Mouse (Mus musculus) adrenal gland, postnatal 36 days (tissue): ENCODE data around the gene Psma3. TPM values are rescaled to one million over a fixed set of nuclear protein-coding genes. Genes with fewer than 3 reads are reported as not detected.
A peak's percentile ranks its signal among the peaks of the same experiment; 100 is the strongest.
"Not testable (repeated sequence)": the region's sequence is repeated elsewhere in the genome, so short reads cannot be mapped to it uniquely, and the experiment has no call there.

ENCODE experiments used
- DNase-seq, 2 experiments: peaks; one replicate each; pipeline ENCODE4 v3.0.0; 2021; ENCODE audit warnings: mixed read lengths in 1 of 2
- total RNA-seq, 2 experiments: library from RNA; stranded (reverse); gene quantifications; 2 replicates each; pipeline ENCODE4 v1.2.3; 2021

Gene Psma3
- total RNA-seq, 2 experiments from 2014 or later: 366 to 395 TPM

DNA sequence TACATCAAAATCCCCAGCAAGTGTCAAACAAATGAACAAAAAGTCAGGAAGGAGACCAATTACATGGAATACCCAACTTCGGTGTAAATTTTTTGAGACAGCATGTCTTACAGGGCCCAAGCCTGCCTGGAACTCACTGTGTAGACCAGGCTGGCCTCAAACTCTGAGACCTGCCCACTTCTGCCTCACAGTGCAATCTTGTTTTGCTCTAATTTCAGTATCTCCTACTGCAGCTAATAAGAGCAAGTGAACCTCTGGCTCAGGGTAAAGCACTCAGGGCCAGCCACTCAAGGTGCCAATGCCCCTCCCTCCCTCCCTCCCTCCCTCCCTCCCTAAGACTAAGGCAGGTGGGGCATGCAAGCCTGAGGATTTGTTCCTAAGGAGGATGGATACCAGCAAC lies 25.9 kb downstream of the Psma3 start:
- no peak for DNase-seq

DNA sequence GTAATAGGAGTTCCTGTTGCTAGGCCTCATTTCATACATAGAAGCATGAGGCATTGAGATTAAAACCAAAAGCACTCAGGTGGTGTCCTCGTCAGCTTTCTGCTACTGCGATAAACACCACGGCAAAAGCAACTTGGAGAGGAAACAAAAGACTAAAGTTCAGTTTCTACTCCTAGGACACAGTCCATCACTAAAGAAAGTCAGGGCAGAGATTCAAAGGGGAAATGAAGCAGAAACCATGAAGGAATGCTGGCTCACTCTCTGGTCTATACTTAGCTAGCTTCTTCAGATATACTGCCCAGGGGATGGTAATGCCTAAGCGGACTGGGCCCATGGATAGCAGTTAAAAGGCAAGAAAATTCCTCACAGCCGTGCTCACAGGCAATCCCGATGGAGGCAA lies 27.0 kb downstream of the Psma3 start:
- no peak for DNase-seq

GRCm38 (mm10) chr12:71003760-71004426 lies 29.5 kb downstream of the Psma3 start:
- DNase-seq: no peak

DNA sequence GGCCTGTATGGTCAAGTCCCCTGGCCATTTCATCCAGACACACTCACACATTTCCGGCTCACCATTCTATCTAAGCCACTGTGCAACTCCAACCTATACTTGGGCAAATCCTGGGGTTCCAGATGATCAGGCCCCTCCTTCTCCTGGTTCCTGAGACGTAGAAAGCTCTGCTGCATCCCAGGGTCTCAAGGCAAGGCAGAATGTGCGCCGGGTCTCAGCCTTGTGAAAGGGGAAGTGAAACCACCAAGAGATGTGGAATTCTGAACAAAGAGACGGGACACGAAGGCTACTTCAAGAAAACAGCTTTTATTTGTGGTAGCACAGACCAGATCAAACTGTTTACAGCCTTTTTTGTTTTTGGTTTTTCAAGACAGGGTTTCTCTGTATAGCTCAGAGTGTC lies 31.7 kb downstream of the Psma3 start:
- no peak for DNase-seq

DNA sequence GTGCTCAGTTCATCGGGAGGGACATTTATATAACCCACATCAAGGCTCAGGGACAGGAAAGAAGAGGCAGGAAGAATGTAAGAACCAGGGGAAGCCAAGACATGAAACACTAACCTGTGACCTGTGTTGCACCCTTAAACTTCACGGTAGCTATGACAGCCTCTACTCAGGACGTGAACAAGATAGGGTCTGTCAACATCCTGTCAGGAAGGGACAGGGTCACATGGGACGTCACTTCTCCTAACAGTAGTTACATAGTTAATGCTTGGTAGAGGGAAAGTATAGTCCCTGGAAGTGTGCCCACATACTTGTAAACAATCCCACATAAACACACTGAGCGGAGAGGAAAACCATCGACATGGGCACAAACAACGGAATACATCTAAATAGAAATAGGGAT lies 32.5 kb downstream of the Psma3 start:
- DNase-seq: no peak

DNA sequence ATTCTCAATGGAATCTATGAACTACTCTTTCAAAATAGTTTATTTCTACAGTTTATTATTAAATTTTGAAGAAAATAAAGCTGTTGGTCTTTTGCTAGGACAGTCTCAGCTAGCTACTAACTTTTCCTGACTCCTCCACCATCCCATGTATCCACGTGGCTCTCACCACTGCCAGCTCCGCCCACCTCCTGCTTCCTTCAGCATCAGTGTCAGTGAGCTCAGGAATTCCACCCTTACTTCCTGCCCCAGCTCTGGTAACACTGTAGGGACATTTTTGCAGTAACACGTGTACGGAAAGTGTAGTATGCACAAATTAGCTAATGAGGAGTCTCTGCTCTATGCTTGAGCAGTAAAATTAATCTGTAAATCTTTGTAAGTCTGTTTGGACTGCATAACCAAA lies 35.3 kb downstream of the Psma3 start:
- DNase-seq: peak; percentile 43 to 63

GRCm38 (mm10) chr12:71014845-71015362 lies 40.5 kb downstream of the Psma3 start:
- DNase-seq: peak; percentile 33 to 88

DNA sequence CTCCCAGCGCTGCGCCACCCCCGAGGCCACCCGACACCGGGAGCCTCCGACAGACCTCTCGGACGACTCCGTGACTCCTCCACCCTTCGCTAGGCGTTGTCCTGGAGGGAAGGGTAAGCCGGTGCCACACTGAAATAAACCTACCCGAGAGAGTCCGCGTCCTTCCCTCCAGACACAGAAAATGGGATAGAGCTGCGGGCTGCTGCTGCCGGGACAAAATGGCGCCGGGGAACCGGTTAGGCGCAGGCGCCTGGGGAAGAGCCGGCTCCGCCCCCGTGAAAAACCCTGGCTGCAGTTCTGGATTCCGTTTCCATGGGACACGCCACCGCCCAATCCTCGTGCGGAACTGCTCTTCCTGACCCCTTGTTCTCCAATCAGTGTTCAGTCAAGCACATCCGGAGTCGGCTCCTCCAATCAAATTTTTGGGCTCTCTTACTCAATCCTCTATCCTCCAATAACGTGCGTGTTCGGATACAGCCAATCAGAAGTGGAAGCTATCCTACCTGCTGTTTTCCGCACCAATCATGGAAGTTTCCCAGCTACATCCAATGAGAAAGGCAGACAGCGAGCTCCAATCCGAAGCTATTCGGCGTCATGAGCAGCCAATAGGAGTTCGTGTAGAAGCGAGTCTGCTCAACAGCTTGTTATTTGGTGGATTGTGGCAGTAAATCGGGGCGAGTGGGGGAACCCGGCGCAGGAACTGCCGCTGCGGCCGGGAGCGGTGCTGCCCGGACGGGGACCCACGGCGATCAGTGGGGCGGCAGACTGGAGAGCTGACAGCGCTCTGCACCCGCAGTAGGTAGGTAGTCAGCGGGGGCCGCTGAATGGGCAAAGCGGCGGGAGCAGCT lies 41.2 kb downstream of the Psma3 start, which contains the start of gene Arid4a:
Gene Arid4a, plus strand, starts transcription at position 628 of the 848 bp plus-strand sequence.
- DNase-seq: peak; percentile 97

DNA sequence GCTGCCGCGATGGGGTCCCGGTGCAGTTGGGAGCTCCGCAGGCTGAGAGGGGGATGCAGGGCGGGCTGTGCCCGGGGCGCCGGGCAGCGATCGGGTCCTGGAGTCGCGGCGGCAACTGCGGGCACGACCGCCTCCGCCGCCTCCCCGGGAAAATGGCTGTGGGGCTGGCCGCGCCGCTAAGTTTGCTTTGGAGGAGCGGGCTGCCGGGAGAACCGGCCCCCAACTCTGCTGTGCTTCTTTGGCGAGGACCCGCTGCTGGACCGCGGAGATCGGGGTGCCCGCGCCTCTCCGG lies 41.7 kb downstream of the Psma3 start:
- no peak for DNase-seq

DNA sequence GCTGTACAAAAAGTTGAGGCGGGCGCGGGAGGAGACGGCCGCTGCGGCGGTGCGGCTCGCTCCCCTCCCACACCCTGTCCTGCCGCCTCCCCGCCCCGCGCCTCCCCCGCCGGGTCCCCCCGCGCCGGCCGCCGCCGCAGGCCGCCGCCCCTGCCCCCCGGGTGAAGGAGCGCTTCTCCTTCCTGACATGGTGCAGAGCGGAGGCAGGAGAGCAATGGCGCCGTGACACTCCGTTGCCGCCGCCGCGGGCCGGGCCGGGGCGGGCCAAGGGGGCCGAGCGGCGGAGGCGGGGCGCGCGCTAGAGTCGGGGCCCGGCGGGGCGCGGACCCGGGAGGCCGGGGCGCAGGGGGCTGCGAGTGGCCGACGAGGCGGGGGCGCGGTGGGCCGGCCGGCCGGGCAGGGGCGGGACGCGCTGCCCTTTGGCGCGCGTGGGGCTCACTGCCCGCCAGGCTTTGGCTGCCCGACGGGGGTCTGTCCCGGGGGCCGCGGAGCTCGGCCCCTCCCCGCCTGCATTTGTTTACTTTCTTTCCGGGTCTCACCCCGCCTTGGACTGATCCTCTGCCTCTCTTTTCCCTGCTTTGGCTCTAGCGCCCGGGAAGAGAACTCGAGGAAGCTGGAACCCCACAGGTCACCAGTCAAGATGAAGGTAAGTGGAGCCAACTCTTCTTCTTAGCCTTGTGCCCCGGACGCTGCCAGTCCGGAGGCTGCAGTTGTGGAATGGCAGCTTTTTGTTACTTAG lies 42.3 kb downstream of the Psma3 start:
- peak; percentile 69 to 79 for DNase-seq

DNA sequence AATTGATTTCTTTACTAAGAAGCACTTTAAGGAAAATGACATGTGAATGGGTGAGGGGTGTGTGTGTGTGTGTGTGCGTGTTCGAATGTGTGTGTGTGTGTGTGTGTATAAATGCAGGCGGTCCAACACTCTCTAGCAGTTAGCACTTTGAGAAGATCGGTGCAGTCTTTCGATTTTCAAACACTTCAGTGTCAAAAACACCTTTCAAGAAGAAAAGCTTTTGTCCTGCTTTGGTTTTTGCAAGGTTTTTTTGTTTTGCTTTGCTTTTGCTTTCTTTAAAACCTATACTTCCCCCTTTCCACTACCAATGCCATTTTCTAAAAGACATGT lies 42.8 kb downstream of the Psma3 start:
- no peak for DNase-seq

GRCm38 (mm10) chr12:71017827-71018226 lies 43.4 kb downstream of the Psma3 start:
- no peak for DNase-seq

DNA sequence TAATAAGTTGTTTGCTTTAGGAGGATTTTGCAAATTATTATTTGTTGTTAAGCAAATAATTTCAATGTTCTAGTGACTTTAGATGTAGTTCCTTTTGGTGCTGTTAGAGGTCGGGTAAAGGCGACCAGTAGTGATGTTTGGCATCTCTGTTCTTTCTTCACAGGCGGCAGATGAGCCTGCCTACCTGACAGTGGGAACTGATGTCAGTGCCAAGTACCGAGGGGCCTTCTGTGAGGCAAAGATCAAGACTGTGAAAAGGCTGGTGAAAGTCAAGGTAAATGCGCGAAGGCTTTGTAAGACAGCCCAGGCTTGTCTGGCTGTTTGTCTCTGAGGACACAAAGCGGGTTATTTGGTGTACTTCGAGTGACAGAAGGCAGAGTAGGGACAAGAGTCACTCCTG lies 44.8 kb downstream of the Psma3 start:
- no peak for DNase-seq

GRCm38 (mm10) chr12:71024411-71024810 lies 50.0 kb downstream of the Psma3 start:
- DNase-seq: no peak

DNA sequence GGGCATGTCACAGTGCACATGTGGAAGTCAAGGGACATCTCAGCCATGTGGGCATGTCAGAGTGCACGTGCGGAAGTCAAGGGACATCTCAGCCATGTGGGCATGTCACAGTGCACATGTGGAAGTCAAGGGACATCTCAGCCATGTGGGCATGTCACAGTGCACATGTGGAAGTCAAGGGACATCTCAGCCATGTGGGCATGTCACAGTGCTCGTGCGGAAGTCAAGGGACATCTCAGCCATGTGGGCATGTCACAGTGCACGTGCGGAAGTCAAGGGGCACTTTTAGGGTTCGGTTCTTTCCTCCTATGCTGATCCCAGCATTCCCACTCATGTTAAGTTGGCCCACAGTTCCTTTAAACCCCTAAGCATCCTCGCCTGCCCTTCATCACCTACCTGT lies 53.8 kb downstream of the Psma3 start:
- not testable (repeated sequence) for DNase-seq

DNA sequence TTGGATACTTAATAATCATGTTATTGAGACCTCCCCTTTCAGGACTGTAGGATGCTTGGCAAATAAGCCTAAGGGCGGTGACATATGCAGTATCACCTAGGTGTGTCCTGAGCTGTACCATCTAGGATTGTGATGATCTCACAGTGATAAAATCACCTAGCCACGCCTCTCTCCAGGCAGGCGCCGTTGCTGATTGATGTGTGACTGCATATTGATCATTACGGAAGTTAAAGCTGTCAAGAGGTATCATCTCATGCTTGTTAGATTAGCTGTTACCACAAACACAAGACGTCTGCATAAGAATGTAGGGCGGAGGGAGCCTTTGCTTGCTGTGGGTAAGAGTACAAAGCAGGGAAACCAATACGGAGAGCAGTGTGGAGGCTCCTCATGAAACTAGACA lies 55.8 kb downstream of the Psma3 start:
- DNase-seq: no peak

GRCm38 (mm10) chr12:71030722-71031121 lies 56.3 kb downstream of the Psma3 start:
- DNase-seq: no peak

GRCm38 (mm10) chr12:71035826-71036225 lies 61.4 kb downstream of the Psma3 start:
- DNase-seq: peak in 1 of 2 experiments; percentile 10

DNA sequence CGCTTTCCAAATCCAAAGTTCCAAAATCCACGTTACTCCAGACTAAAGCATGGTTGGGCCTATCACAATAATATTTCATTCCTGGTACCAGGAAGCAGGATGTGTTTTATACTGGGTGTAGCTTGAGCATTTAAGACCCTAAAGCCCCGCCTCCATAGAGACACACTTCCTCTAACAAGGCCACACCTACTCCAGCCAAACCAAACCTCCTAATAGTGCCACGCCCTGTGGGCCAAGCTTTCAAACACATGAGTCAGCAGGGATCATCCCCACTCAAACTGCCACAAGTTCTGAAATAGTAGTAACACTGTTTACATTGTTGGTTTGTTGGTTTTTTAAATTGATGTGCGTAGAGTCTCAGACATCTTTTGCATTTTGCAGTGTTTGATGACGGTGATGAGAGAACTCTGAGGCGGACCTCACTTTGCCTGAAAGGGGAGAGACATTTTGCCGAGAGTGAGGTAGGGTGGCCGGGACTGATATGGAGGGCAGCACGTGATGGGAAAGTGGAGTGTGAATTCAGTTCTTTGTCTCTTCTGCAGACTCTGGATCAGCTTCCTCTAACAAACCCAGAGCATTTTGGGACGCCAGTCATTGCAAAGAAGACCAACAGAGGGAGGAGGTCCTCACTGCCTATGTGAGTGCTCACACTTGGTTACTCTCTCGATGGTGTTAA lies 62.4 kb downstream of the Psma3 start:
- DNase-seq: no peak

- peak in 1 of 2 experiments; percentile 61 for DNase-seq
Measured at GRCm38 (mm10) chr12:71040462-71040861, 66.0 kb downstream of the Psma3 start.

GRCm38 (mm10) chr12:71042451-71042850 lies 68.0 kb downstream of the Psma3 start:
- no peak for DNase-seq

- DNase-seq: no peak
Measured at GRCm38 (mm10) chr12:71043571-71043970, 69.2 kb downstream of the Psma3 start.
